Mouse (Mus musculus) bone marrow macrophage, adult 2 months (primary cell): ENCODE data around the gene Uvssa. TPM values are rescaled to one million over a fixed set of nuclear protein-coding genes. Genes with fewer than 3 reads are reported as not detected.

ENCODE experiments used
- H3K27ac ChIP-seq: 2 replicates; pipeline ENCODE4 v1.5.1; 2012; ENCODE audit warnings: low read depth, low read length; ENCODE audit not compliant: insufficient read depth
- H3K4me1 ChIP-seq: 2 replicates; pipeline ENCODE4 v1.6.1; 2012; ENCODE audit warnings: low read length; ENCODE audit not compliant: control insufficient read depth, insufficient read depth
- H3K4me3 ChIP-seq: 2 replicates; pipeline ENCODE4 v1.5.1; 2012; ENCODE audit warnings: mild to moderate bottlenecking, low read length, moderate library complexity; ENCODE audit not compliant: insufficient read depth
- CTCF ChIP-seq: IDR thresholded peaks from 2 replicates; pipeline ENCODE4 v1.5.1; 2012; ENCODE audit warnings: low read depth, mild to moderate bottlenecking, low read length, moderate library complexity
- POLR2A ChIP-seq: IDR thresholded peaks from 2 replicates; pipeline ENCODE4 v1.6.1; 2012; ENCODE audit warnings: mild to moderate bottlenecking, low read depth, low read length, borderline replicate concordance
- polyA plus RNA-seq: library from polyadenylated mRNA; stranded (reverse); fragments of >200 nt; gene quantifications from 2 replicates; pipeline ENCODE4 v1.2.4, GENCODE M21; 2012; ENCODE audit not compliant: missing spikeins, insufficient read depth, insufficient read length

Uvssa gene
- polyA plus RNA-seq, 1 experiment = 13.0 TPM

- peaks cover 29% of the 10 kb centered on the region for H3K4me1 ChIP-seq
- H3K27ac ChIP-seq = no peak overlapping the region
- H3K4me3 ChIP-seq = no peak overlapping the region
- TF ChIP-seq CTCF = no peak
- TF ChIP-seq POLR2A = no peak
Observed at GRCm38 (mm10) chr5:33344070-33344469, 34.3 kb upstream of the Uvssa start.

- TF ChIP-seq POLR2A = no peak
- TF ChIP-seq CTCF = no peak
Observed at GRCm38 (mm10) chr5:33347620-33348019, 30.7 kb upstream of the Uvssa start.

GRCm38 (mm10) chr5:33349205-33349604 is 29.1 kb upstream of the Uvssa start:
- H3K27ac ChIP-seq = no peak overlapping the region
- no peak for TF ChIP-seq CTCF
- no peak for TF ChIP-seq POLR2A
- peaks cover 46% of the 10 kb centered on the region for H3K4me1 ChIP-seq
- H3K4me3 ChIP-seq = no peak overlapping the region

More at GRCm38 (mm10) chr5:33347620-33348019, 30.7 kb upstream of the Uvssa start:
- Histone ChIP-seq H3K4me1 (peaks cover 42% of the 10 kb centered on the region), H3K27ac (no peak overlapping the region), H3K4me3 (no peak overlapping the region)

GRCm38 (mm10) chr5:33349706-33350105 is 28.6 kb upstream of the Uvssa start:
- TF ChIP-seq POLR2A (no peak), CTCF (no peak)
- no peak overlapping the region for H3K4me3 ChIP-seq

GRCm38 (mm10) chr5:33351556-33352272 is 26.6 kb upstream of the Uvssa start:
- peak overlapping the region; percentile 71 for H3K4me3 ChIP-seq
- TF ChIP-seq POLR2A (no peak), CTCF (no peak)
- peak overlapping the region; percentile 95 for H3K27ac ChIP-seq
- peaks cover 51% of the 10 kb centered on the region for H3K4me1 ChIP-seq

More at GRCm38 (mm10) chr5:33349706-33350105, 28.6 kb upstream of the Uvssa start:
- Histone ChIP-seq H3K27ac (no peak overlapping the region), H3K4me1 (peaks cover 48% of the 10 kb centered on the region)

- H3K27ac ChIP-seq = peak overlapping the region; percentile 95
- peak overlapping the region; percentile 71 for H3K4me3 ChIP-seq
- no peak for TF ChIP-seq CTCF
- no peak for TF ChIP-seq POLR2A
- H3K4me1 ChIP-seq = peaks cover 55% of the 10 kb centered on the region
Observed at GRCm38 (mm10) chr5:33352273-33352645, 26.1 kb upstream of the Uvssa start.

GRCm38 (mm10) chr5:33353011-33353410 is 25.3 kb upstream of the Uvssa start:
- Histone ChIP-seq H3K4me1 (peaks cover 57% of the 10 kb centered on the region), H3K27ac (peak overlapping the region; percentile 95), H3K4me3 (no peak overlapping the region)
- no peak for TF ChIP-seq POLR2A
- TF ChIP-seq CTCF = no peak

DNA sequence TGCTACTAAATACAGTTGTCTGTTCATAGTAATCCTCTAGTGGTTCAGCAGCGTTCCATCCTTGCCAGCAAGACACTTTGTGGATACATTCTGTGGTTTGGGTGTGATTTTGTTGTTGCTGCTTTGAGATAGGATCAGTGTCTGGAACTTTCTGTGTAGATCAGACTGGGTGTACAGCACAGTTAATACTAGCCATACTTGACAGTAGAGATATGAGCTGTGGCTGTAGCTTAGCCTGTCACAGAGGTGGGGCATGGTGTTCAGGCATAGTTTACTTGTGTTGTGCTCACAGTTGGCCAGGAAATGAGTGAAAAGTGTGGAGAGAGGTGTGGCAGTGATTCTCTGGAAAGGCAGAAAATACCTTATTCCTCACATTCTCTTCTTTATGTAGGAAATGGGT is 20.9 kb upstream of the Uvssa start:
- TF ChIP-seq POLR2A (no peak), CTCF (no peak)
- H3K27ac ChIP-seq = no peak overlapping the region
- H3K4me1 ChIP-seq = peaks cover 49% of the 10 kb centered on the region
- no peak overlapping the region for H3K4me3 ChIP-seq

DNA sequence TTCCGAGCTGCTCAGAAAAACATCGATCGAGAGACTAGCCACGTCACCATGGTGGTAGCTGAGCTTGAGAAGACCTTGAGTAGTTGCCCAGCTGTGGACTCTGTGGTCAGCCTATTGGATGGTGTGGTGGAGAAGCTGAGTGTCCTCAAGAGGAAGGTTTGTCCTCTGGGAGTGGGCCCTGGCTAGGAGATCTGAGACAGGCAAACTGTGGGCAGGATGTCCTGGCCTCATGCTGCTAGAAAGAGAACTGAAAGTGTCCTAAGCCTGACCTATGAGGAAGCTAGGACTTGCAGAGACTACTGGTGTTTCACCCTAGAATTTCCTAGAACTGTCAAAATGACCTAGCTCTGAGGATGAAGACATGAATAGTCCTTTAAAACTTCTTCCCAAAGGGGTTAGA is 19.9 kb upstream of the Uvssa start:
- peaks cover 43% of the 10 kb centered on the region for H3K4me1 ChIP-seq
- H3K27ac ChIP-seq = peak overlapping the region; percentile 71
- peak overlapping the region; percentile 25 for H3K4me3 ChIP-seq
- no peak for TF ChIP-seq CTCF
- TF ChIP-seq POLR2A = no peak

DNA sequence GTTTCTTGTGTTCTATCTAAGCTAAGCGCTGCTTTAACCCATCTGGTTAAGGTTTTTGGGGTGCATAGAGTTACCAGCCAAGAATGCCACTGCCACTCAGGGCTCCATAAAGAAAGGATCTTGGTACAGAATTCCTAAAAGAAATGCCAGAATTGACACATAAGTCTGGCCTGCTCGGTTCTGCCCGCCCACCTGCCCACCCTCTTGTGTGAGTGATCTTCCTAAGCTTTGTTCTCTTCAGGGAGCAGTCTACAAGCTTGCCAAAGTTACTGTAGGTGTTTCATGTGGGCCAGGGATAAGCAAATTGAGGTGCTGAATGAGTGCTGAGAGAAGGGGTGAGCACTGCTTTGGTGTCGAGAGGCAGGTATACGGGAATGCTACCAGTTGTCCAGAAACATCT is 15.1 kb upstream of the Uvssa start:
- Histone ChIP-seq H3K27ac (no peak overlapping the region), H3K4me1 (peaks cover 12% of the 10 kb centered on the region), H3K4me3 (no peak overlapping the region)
- TF ChIP-seq POLR2A (no peak), CTCF (no peak)
